ENCODE assay signal across 8 mouse cellular contexts in the genomic region with DNA sequence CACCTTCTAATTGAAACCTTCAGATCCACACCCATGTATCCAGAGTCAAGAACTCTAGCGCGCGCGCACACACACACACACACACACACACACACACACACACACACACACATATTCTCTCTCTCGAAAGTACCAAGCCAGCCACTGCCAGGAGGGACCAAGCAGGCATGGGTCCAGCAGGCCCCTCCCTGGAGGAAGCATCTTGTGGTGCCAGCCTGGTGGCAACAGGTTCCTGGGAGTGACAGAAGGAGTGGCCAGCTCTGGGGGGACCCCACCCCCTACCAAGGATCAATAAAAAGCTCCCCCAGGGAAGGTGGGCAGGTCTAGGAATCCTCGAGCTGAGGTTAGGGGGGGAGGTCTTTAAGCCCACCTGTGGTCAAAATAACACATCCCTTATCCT. TPM values are rescaled to one million over a fixed set of nuclear protein-coding genes. Genes with fewer than 3 reads are reported as not detected.
DNase-seq lines count a peak whose midpoint lies in the region; ATAC-seq and TF ChIP-seq lines count a peak whose summit lies in the region.

No protein-coding gene starts in this region.

- H3K4me3 ChIP-seq in myocyte, result peak overlapping the region; percentile 29

- no peak for TF ChIP-seq POLR2A in myocyte (IDR thresholded peaks at IDR 0.05; ENCODE audit: insufficient read length, low read depth)

- peak; percentile 17 to 63 for DNase-seq in adrenal gland, adult (ENCODE audit: inconsistent age in 2 of 2, low spot score in 1 of 2)
- DNase-seq in adrenal gland, postnatal 4 days (ENCODE audit: low spot score in 2 of 2), result no peak
- DNase-seq in lung, adult 18-20 months, result peak; percentile 60 to 77
- DNase-seq in lung, postnatal 10 days, result no peak
- DNase-seq in heart, postnatal 10 days, result peak; percentile 55 to 58
- no peak for DNase-seq in spleen, postnatal 14 days (ENCODE audit: low spot score in 2 of 2)

- no peaks in the 10 kb centered on the region for H3K27me3 ChIP-seq in myocyte (ENCODE audit: control insufficient read depth, insufficient read depth, insufficient read length)

- H3K4me2 ChIP-seq in myocyte (ENCODE audit: low read depth), result peak overlapping the region; percentile 97

- H3ac ChIP-seq in myocyte (ENCODE audit: control insufficient read depth, insufficient read length), result peak overlapping the region; percentile 10

- peaks cover 52% of the 10 kb centered on the region for H3K79me2 ChIP-seq in myocyte (ENCODE audit: control insufficient read depth, insufficient read depth)

- no peaks in the 10 kb centered on the region for H3K36me3 ChIP-seq in myocyte (ENCODE audit: control insufficient read depth, insufficient read depth)

- intact Hi-C loops in heart, postnatal 10 days (cut with DNase I), result no loop called here

- ATAC-seq in monocyte, adult 5-6 weeks (replicated peaks; ENCODE audit: insufficient number of reproducible peaks, low FRiP score, low TSS enrichment, poor library complexity, severe bottlenecking), result no peak

TF ChIP-seq in myocyte, 11 proteins besides CTCF, POLR2A, EP300 and RAD21:
- TF ChIP-seq MAX (IDR thresholded peaks at IDR 0.05; ENCODE audit: low read depth), result no peak
- peak in 1 of 3 experiments; percentile 29 for TF ChIP-seq MYOG (IDR thresholded peaks at IDR 0.05; ENCODE audit: control insufficient read depth in 1 of 3, insufficient read depth in 1 of 3, insufficient read length in 2 of 3, low read depth in 2 of 3)

RNA-seq across cellular contexts. Expression of a gene that starts 12.6 kb away (rescaled TPM):
- 100 to 1,000 TPM; 123 to 125 TPM for total RNA-seq in adrenal gland, postnatal 4 days (2021)
- 100 to 1,000 TPM; 106 to 139 TPM for total RNA-seq in heart, postnatal 10 days (2021)
- polyA plus RNA-seq in myocyte (2012; fragmentation: generic; extraction: Trizol), result 77.3 TPM
- total RNA-seq in monocyte, adult 5-6 weeks (2017), result 46.5 to 54.0 TPM (median 51.7 TPM) in 3 replicates

RNA-seq across cellular contexts. Expression of a gene that starts 28.0 kb away (rescaled TPM):
- 10 to 100 TPM; 86.3 to 93.3 TPM for total RNA-seq in adrenal gland, postnatal 4 days (2021)
- total RNA-seq in heart, postnatal 10 days (2021), result 10 to 100 TPM; 37.9 to 38.1 TPM
- 58.1 TPM for polyA plus RNA-seq in myocyte (2012; fragmentation: generic; extraction: Trizol)
- 6.1 to 10.7 TPM (median 9.1 TPM) in 3 replicates for total RNA-seq in monocyte, adult 5-6 weeks (2017)

RNA-seq across cellular contexts. Expression of a gene that starts 31.3 kb away (rescaled TPM):
- total RNA-seq in adrenal gland, postnatal 4 days (2021), result 1 to 10 TPM; 4.8 to 6.0 TPM
- total RNA-seq in heart, postnatal 10 days (2021), result 1 to 10 TPM; 1.7 to 1.8 TPM
- 4.4 TPM for polyA plus RNA-seq in myocyte (2012; fragmentation: generic; extraction: Trizol)
- total RNA-seq in monocyte, adult 5-6 weeks (2017), result not detected in 3 replicates

RNA-seq across cellular contexts. Expression of a gene that starts 32.3 kb away (rescaled TPM):
- total RNA-seq in adrenal gland, postnatal 4 days (2021), result 10 to 100 TPM; 83.5 to 83.6 TPM
- total RNA-seq in heart, postnatal 10 days (2021), result 10 to 100 TPM; 58.5 to 61.4 TPM
- polyA plus RNA-seq in myocyte (2012; fragmentation: generic; extraction: Trizol), result 33.1 TPM
- 26.7 to 93.0 TPM (median 26.9 TPM) in 3 replicates for total RNA-seq in monocyte, adult 5-6 weeks (2017)

RNA-seq across cellular contexts. Expression of a gene that starts 51.1 kb away (rescaled TPM):
- under 1 TPM; 0.53 to 0.79 TPM for total RNA-seq in adrenal gland, postnatal 4 days (2021)
- total RNA-seq in heart, postnatal 10 days (2021), result under 1 TPM; 0.52 to 0.69 TPM
- polyA plus RNA-seq in myocyte (2012; fragmentation: generic; extraction: Trizol), result 5.1 TPM
- total RNA-seq in monocyte, adult 5-6 weeks (2017), result not detected in 3 replicates

Comparison
In these comparisons a context has a peak if more than half of its experiments do, and no peak if none do; other contexts are left out.
1. DNase-seq: peak in adrenal gland, adult (2 of 2), lung, adult 18-20 months (2 of 2) and heart, postnatal 10 days (2 of 2); none in adrenal gland, postnatal 4 days (0 of 2), lung, postnatal 10 days (single experiment) and spleen, postnatal 14 days (0 of 2).